Mouse (Mus musculus) midbrain, embryonic 10.5 days (tissue): ENCODE data around the gene Dgkb. TPM values are rescaled to one million over a fixed set of nuclear protein-coding genes. Genes with fewer than 3 reads are reported as not detected.

Experiments used
- DNase-seq: peaks from one replicate; pipeline ENCODE4 v3.0.0-alpha.2; 2017; ENCODE audit warnings: low spot score
- H3K27ac ChIP-seq: fragments of 300-500 bp; sonication (generic); replicated peaks from 2 replicates; pipeline ENCODE4 v1.5.1; 2016; ENCODE audit warnings: mild to moderate bottlenecking
- H3K27me3 ChIP-seq: fragments of 300-500 bp; sonication (generic); 2 replicates; pipeline ENCODE4 v1.6.1; 2016; ENCODE audit warnings: low read depth, mild to moderate bottlenecking; ENCODE audit not compliant: poor library complexity, severe bottlenecking
- H3K36me3 ChIP-seq: fragments of 300-500 bp; sonication (generic); 2 replicates; pipeline ENCODE4 v1.6.1; 2016; ENCODE audit warnings: mild to moderate bottlenecking, moderate library complexity
- H3K4me1 ChIP-seq: fragments of 300-500 bp; sonication (generic); 2 replicates; pipeline ENCODE4 v1.6.1; 2016
- H3K4me3 ChIP-seq: fragments of 300-500 bp; sonication (generic); 2 replicates; pipeline ENCODE4 v1.5.1; 2016; ENCODE audit warnings: mild to moderate bottlenecking, moderate library complexity
- H3K9me3 ChIP-seq: fragments of 300-500 bp; sonication (generic); replicated peaks from 2 replicates; pipeline ENCODE4 v1.6.1; 2016; ENCODE audit warnings: mild to moderate bottlenecking
- WGBS: fragments of 180-500 bp; shearing (Covaris S2); methylation state at CpG from one replicate; pipeline ENCODE4 v1.1.7; 2016; 5-methylcytosine and 5-hydroxymethylcytosine counted together
- polyA plus RNA-seq: library from polyadenylated mRNA; unstranded; fragments of >200 nt; fragmentation: Nextera tagmentation; extraction: Ambion mirVana; gene quantifications from 2 replicates; pipeline ENCODE4 v1.2.1, GENCODE M21; 2016

Gene Dgkb
- polyA plus RNA-seq, 1 experiment from 2014 or later = 0.26 TPM

DNA sequence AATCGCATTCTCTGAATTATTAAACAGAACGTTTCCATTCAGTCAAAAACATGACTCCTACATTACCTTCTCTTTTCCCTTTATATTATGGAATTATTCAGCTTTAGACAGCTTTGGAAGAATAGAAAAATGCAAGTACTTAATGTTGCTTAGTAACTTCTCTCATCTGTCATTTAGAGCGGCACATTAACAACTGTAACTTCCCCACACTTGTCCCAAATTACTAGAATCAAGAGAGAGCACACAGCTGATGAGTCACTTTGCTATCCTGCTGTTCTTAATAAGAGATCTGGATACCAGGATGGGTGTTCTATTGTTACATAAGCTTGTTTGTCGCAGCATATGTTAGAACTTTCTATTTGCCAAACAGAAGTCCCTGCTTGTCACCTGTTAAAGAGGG is 71.9 kb downstream of the Dgkb start:
- Histone ChIP-seq H3K9me3 (no peaks in the 10 kb centered on the region), H3K4me3 (no peak overlapping the region), H3K27me3 (no peaks in the 10 kb centered on the region), H3K4me1 (no peaks in the 10 kb centered on the region), H3K27ac (no peak overlapping the region), H3K36me3 (no peaks in the 10 kb centered on the region)
- WGBS = 84% methylated on average over 4 of the region's 4 CpGs
- DNase-seq = no peak

DNA sequence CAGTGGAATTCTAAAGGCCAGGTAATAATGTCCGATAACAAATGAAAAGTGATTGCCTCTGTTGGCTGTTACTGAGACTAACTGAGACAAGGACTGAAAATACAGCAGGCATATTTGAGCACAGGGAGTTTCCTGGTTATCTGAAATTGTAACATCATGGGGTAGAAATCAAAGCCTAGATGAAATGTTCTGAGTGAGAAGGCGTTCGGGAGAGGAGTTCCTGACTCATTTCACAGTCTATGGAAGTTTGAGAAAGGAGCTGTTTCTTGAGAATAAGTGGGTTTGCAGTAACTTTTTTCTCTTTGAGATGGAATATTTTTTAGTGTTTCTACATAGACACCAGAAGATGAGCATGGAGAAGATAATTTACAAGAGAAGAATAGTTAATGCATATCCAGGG is 73.8 kb downstream of the Dgkb start:
- no peak overlapping the region for H3K4me3 ChIP-seq
- H3K27ac ChIP-seq = no peak overlapping the region
- H3K27me3 ChIP-seq = no peaks in the 10 kb centered on the region
- H3K4me1 ChIP-seq = no peaks in the 10 kb centered on the region
- DNase-seq = no peak
- no peaks in the 10 kb centered on the region for H3K9me3 ChIP-seq
- H3K36me3 ChIP-seq = no peaks in the 10 kb centered on the region
- WGBS = 95% methylated on average over 3 of the region's 3 CpGs

DNA sequence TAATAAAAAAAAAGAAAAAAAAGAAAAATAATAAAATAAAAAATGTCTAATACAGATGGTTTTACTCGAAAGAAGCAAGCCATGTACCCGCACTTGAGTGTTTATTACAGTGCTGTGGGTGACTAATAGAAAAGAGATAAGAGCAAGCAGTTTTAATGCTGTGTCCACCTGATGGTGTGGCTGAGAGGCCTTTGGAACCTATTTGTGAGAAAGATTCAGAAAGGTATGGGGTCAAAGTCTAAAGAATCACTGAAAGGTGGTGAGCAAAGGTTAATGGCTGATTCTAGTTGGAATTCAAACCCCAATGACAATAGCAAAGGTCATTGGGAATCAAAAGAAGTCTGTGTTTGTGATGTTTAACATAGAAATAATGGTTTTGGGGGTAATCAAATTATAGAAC is 124.6 kb downstream of the Dgkb start:
- H3K4me1 ChIP-seq = no peaks in the 10 kb centered on the region
- no peak overlapping the region for H3K27ac ChIP-seq
- no peak for DNase-seq
- H3K27me3 ChIP-seq = no peaks in the 10 kb centered on the region
- 99% methylated on average over 2 of the region's 2 CpGs for WGBS
- H3K9me3 ChIP-seq = no peaks in the 10 kb centered on the region
- no peak overlapping the region for H3K4me3 ChIP-seq
- H3K36me3 ChIP-seq = no peaks in the 10 kb centered on the region

DNA sequence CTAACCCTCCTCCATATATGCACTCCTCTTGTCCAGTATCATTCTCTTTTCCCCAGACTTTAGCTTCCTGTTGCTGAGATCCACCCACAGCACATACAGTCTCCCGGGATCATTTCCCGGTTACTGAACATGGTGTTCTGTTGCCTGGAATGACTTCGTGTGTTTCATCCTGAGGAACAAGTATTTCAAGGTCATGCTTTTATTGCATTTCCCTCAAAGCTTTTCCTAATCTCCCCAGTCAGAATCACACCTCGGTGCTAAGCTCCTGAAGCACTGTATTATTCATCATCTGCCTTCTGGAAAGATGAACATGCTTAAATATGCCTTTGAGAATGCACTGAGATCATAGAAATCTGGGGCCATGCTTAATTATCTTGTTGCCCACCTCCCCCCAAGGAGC is 138.7 kb downstream of the Dgkb start:
- no peaks in the 10 kb centered on the region for H3K27me3 ChIP-seq
- H3K4me3 ChIP-seq = no peak overlapping the region
- H3K4me1 ChIP-seq = no peaks in the 10 kb centered on the region
- DNase-seq = no peak
- no peaks in the 10 kb centered on the region; the same call in 1 of the 2 replicates for H3K9me3 ChIP-seq
- 87% methylated on average over 4 of the region's 4 CpGs for WGBS
- no peak overlapping the region for H3K27ac ChIP-seq
- H3K36me3 ChIP-seq = no peaks in the 10 kb centered on the region

DNA sequence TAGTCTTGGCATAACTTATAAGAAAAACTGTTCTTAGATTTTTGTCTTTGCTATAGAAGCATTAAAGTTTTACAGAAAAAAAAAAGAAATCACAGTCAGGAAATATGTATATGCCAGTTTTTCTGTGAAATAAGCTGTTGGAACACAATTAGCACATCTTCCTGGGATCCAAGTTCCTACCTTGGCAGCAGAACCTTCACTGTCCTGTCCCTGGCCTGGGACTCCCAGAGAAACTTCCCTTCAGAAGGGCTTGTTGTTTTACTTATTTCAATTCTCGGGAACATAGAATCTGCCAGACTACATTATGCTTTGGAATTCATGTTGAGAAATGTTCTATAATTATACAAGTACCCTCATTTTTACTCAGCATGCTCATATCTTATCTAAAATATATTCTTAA is 154.0 kb downstream of the Dgkb start:
- WGBS = 80% methylated on average over 1 of the region's 1 CpGs
- Histone ChIP-seq H3K4me3 (no peak overlapping the region), H3K4me1 (no peaks in the 10 kb centered on the region), H3K36me3 (no peaks in the 10 kb centered on the region), H3K27ac (no peak overlapping the region), H3K27me3 (no peaks in the 10 kb centered on the region), H3K9me3 (no peaks in the 10 kb centered on the region)
- no peak for DNase-seq

DNA sequence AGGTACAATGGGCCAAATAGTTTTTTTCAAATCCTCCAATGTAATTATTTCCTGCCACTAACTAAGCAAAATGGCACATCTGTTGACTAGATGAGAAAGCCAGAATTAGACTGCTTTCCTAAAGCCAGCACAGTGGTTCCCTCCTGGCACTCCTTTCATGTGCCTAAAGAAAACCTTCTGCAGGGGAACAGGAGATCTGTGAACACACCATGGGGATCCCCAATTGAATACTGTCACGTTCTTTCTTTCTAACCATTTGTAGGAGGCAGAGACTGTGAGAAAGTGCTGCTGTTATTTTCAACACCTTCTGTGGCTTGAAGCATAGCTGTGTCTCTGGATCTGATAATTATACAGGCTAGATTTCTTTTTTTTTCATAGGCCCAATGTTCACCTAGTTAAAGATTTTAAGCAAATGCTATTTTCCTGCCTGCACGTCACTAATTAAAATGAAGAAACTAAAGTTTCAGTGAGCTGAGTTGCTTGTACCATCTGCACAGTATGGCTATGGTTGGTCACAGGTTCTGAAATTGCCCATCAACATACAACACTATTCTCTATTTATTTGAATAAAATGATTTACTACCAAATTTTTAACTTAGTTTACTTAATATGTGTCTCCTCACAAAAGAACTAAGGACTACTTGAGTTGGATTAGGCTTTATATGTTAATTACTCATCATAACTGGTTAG is 161.1 kb downstream of the Dgkb start:
- H3K9me3 ChIP-seq = no peaks in the 10 kb centered on the region
- DNase-seq = no peak
- no peaks in the 10 kb centered on the region for H3K36me3 ChIP-seq
- H3K27me3 ChIP-seq = no peaks in the 10 kb centered on the region
- 40% methylated on average over 2 of the region's 2 CpGs for WGBS
- no peaks in the 10 kb centered on the region for H3K4me1 ChIP-seq
- H3K27ac ChIP-seq = no peak overlapping the region
- no peak overlapping the region for H3K4me3 ChIP-seq

DNA sequence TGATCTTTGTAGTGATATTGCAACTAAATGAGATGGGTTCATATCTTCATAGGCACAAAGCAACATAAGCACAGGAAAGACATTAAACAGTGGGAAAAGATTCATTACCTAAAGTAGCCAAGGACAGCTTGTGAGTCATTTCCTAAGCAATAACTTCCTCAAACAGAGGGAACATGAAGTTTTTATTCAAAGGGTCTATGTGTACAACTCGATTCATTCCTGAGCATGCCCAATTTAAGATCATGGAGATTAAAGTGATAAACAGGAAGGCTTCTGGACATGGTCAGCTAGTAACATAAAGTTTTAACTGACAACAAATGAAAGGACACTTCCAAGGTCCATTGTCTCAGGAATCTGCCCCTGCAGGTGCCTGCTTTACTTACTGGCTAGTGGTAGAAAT is 167.8 kb downstream of the Dgkb start:
- H3K4me1 ChIP-seq = no peaks in the 10 kb centered on the region
- no peaks in the 10 kb centered on the region for H3K9me3 ChIP-seq
- H3K27ac ChIP-seq = no peak overlapping the region
- no peak for DNase-seq
- H3K27me3 ChIP-seq = no peaks in the 10 kb centered on the region
- no peaks in the 10 kb centered on the region for H3K36me3 ChIP-seq
- 92% methylated on average over 1 of the region's 1 CpGs for WGBS
- H3K4me3 ChIP-seq = no peak overlapping the region

DNA sequence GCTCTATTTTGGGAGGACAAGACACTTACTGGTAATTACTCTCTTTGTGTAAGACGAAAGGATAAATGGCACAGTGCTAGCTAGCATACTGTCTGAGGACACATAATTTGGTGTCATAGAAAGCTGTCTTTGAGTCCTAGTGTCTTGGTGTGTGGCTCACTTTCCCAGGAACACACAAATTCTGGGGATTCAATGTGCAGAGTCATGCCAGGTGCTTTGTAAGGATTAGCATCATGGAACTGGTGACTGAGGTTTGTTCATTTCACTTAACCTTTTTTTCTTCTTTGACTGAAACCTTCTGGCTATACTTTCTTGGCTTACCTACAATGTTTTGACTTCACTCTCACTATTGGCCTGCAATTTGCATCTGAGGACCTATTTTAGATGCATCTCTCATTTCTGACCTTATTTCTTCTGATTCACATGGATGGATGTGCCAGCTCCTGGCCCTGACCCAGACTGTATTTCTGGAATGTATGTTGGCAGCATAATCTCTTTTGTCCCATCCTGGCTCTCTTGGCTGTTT is 170.6 kb downstream of the Dgkb start:
- no peak overlapping the region for H3K4me3 ChIP-seq
- 78% methylated on average over 1 of the region's 1 CpGs for WGBS
- H3K27ac ChIP-seq = no peak overlapping the region
- H3K9me3 ChIP-seq = no peaks in the 10 kb centered on the region
- H3K27me3 ChIP-seq = no peaks in the 10 kb centered on the region
- H3K36me3 ChIP-seq = no peaks in the 10 kb centered on the region
- no peak for DNase-seq
- H3K4me1 ChIP-seq = no peaks in the 10 kb centered on the region

DNA sequence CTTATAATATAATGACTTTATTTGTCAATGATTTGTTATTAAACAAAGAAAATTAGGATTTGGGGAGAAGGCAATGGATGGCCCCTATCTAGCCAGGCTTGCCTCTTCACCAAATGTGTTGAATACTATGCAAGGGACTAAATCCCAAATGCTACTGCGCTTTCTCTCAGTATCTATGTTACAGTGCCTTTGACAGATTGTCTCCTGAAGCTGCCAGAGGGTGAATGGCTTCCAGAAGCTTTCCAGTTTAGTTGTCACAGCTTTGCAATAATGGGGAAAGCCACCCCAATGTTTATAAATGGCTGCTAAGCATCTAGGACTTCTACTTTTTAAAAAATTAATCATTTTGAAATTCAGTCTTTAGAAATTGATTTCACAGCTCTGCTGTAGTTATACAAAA is 175.7 kb downstream of the Dgkb start:
- Histone ChIP-seq H3K9me3 (no peaks in the 10 kb centered on the region), H3K4me3 (no peak overlapping the region), H3K27me3 (no peaks in the 10 kb centered on the region), H3K27ac (no peak overlapping the region), H3K36me3 (no peaks in the 10 kb centered on the region), H3K4me1 (no peaks in the 10 kb centered on the region)
- 86% methylated on average over 1 of the region's 1 CpGs for WGBS
- no peak for DNase-seq

DNA sequence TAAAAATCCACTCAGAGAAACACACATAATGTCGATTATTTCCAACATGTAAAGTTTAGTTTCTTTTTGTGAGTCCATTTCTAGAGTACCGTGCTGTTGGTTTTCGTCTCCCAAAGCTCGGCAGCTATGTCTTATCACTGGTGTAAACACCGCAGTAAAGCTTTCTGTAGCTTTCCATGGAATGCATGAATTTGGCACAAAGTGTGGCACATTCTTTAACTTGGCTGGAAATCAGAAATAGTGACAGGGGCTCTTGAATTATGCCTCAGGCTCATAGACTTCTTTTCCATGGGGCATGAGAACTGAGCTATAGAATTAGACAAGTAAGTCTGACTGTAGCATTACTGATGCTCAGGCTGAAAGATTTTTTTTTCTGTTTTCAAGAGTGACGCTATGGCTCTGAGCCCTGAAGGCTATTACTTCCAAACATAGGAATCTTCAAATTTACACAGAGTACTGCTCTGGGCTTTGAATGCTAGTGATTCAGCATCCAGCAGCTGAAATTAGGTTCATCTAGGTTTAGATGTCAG is 179.0 kb downstream of the Dgkb start:
- H3K36me3 ChIP-seq = no peaks in the 10 kb centered on the region
- no peaks in the 10 kb centered on the region for H3K9me3 ChIP-seq
- H3K4me1 ChIP-seq = no peaks in the 10 kb centered on the region
- 91% methylated on average over 6 of the region's 6 CpGs for WGBS
- DNase-seq = no peak
- H3K27ac ChIP-seq = no peak overlapping the region
- H3K4me3 ChIP-seq = no peak overlapping the region
- H3K27me3 ChIP-seq = no peaks in the 10 kb centered on the region

DNA sequence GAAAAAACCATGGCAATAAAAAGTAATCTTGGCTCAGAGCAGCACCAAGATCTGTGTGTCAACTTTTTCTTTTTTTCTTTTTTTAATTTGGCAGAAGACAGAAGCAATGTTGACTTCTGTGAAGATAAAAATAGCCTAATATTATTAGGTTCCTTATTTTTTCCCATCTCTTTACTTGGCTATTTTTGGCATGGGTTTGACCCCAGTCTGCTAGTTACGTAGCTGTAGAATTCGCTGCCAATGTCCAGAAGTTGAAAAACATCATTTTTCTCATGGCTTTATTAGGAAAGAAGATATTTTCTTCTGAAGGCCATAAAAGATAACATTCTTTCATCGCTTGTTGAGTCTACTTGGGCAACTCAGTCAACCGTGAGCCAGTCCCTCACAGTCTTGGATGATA is 200.1 kb downstream of the Dgkb start:
- no peak overlapping the region for H3K4me3 ChIP-seq
- no peaks in the 10 kb centered on the region for H3K4me1 ChIP-seq
- H3K27me3 ChIP-seq = no peaks in the 10 kb centered on the region
- H3K27ac ChIP-seq = no peak overlapping the region
- no peaks in the 10 kb centered on the region for H3K9me3 ChIP-seq
- H3K36me3 ChIP-seq = no peaks in the 10 kb centered on the region
- 92% methylated on average over 4 of the region's 4 CpGs for WGBS
- no peak for DNase-seq

DNA sequence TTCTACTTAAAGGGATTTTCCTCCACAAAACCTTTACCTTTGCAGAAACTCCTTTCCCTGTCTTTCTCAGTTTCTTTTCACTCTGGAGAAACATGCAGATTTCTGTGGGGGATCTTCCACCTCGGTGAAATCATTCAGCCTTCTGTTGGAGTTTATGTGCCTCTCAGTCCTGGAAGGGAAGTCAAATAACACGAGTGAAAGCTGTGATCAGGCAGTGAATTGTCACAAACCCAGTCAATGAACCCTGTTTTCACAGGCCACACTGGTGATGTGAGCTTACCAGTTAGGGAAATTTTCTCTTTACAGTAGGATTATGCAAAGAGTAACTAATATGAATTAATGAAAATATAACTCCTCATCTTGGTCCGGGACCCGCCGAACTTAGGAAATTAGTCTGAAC is 229.7 kb downstream of the Dgkb start:
- no peak for DNase-seq
- no peaks in the 10 kb centered on the region for H3K27me3 ChIP-seq
- no peaks in the 10 kb centered on the region for H3K4me1 ChIP-seq
- WGBS = 88% methylated on average over 5 of the region's 5 CpGs
- H3K9me3 ChIP-seq = no peaks in the 10 kb centered on the region
- H3K27ac ChIP-seq = no peak overlapping the region
- no peak overlapping the region for H3K4me3 ChIP-seq
- no peaks in the 10 kb centered on the region for H3K36me3 ChIP-seq

DNA sequence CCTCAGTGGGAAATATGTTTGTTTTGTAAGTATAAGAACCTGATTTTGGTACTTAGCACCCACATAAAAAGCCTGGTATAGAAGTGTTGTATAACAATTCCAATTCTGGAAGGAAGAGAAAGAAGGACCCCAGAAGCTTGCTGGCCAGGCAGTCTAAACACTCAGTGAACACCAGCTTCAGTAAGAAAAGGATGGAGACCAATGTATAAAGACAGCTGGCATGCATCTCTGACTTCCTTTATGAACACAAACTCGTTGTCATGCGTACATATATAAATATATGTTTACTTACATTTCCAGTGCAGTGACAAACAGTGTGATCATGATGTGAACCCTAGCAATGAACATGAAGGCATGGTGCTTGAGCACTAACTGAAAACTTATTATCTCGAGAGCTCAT is 270.7 kb downstream of the Dgkb start:
- no peaks in the 10 kb centered on the region for H3K4me1 ChIP-seq
- no peak for DNase-seq
- H3K4me3 ChIP-seq = no peak overlapping the region
- no peaks in the 10 kb centered on the region for H3K9me3 ChIP-seq
- no peaks in the 10 kb centered on the region for H3K36me3 ChIP-seq
- 85% methylated on average over 3 of the region's 3 CpGs for WGBS
- no peaks in the 10 kb centered on the region for H3K27me3 ChIP-seq
- H3K27ac ChIP-seq = no peak overlapping the region
